Mouse (Mus musculus) lung, embryonic 15.5 days (tissue): ENCODE measurements around the gene Prkar2a. TPM values are rescaled to one million over a fixed set of nuclear protein-coding genes. Genes with fewer than 3 reads are reported as not detected.

Experiments
- ATAC-seq: fragments of 200-750 bp; cut with Nextera tagmentation; 2 replicates; pipeline ENCODE4 v1.8.0; 2017; ENCODE audit warnings: moderate number of reproducible peaks, borderline replicate concordance; ENCODE audit not compliant: low FRiP score, low TSS enrichment; ENCODE audit errors: extremely low read depth
- H3K27ac ChIP-seq: fragments of 300-500 bp; sonication (generic); 2 replicates; pipeline ENCODE4 v1.5.1; 2015; ENCODE audit warnings: moderate library complexity, mild to moderate bottlenecking, inconsistent platforms
- H3K27me3 ChIP-seq: fragments of 300-500 bp; sonication (generic); 2 replicates; pipeline ENCODE4 v1.6.1; 2015; ENCODE audit warnings: inconsistent platforms
- H3K36me3 ChIP-seq: fragments of 300-500 bp; sonication (generic); 2 replicates; pipeline ENCODE4 v1.6.1; 2015; ENCODE audit warnings: inconsistent platforms
- H3K4me1 ChIP-seq: fragments of 300-500 bp; sonication (generic); 2 replicates; pipeline ENCODE4 v1.6.1; 2015; ENCODE audit warnings: inconsistent platforms
- H3K4me2 ChIP-seq: fragments of 300-500 bp; sonication (generic); 2 replicates; pipeline ENCODE4 v1.6.1; 2015; ENCODE audit warnings: inconsistent platforms, mild to moderate bottlenecking, moderate library complexity
- H3K4me3 ChIP-seq: fragments of 300-500 bp; sonication (generic); 2 replicates; pipeline ENCODE4 v1.5.1; 2015; ENCODE audit warnings: mild to moderate bottlenecking, inconsistent platforms
- H3K9ac ChIP-seq: fragments of 300-500 bp; sonication (generic); 2 replicates; pipeline ENCODE4 v1.6.1; 2015; ENCODE audit warnings: inconsistent platforms
- H3K9me3 ChIP-seq: fragments of 300-500 bp; sonication (generic); 2 replicates; pipeline ENCODE4 v1.6.1; 2016; ENCODE audit warnings: inconsistent platforms
- WGBS: fragments of 180-500 bp; shearing (Covaris S2); methylation state at CpG from one replicate; pipeline ENCODE4 v1.1.7; 2015; 5-methylcytosine and 5-hydroxymethylcytosine counted together
- polyA plus RNA-seq: library from polyadenylated mRNA; unstranded; fragments of >200 nt; fragmentation: Nextera tagmentation; extraction: Ambion mirVana; gene quantifications from 2 replicates; pipeline ENCODE4 v1.2.1, GENCODE M21; 2015

Gene Prkar2a
- polyA plus RNA-seq, 1 experiment from 2014 or later: 24.5 TPM

DNA sequence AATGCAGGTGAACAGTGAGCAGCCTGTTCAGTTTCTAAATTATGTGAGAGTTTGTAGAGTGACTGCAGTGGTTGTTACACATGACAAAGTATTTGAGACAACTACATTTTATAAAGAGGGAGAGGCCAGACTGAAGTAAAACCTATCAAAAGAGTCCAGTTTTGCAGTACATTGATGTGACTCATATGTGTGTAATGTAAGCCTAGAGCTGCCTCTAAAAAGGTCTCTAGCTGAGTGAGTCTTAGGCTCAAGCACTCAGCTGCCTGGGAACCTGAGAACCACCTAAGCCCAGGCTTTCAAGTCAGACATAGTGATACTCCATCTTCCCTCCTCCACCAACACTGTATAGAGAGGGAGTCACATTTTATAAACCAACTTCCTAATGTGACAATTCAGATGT lies 45.5 kb downstream of the Prkar2a start:
- peaks cover 13% of the 10 kb centered on the region for H3K36me3 ChIP-seq
- H3K9me3 ChIP-seq: no peaks in the 10 kb centered on the region
- H3K4me2 ChIP-seq: no peak overlapping the region
- no peak for ATAC-seq
- no peaks in the 10 kb centered on the region for H3K27me3 ChIP-seq
- H3K4me1 ChIP-seq: no peaks in the 10 kb centered on the region
- no peak overlapping the region for H3K27ac ChIP-seq
- no peak overlapping the region for H3K4me3 ChIP-seq
- H3K9ac ChIP-seq: no peak overlapping the region

DNA sequence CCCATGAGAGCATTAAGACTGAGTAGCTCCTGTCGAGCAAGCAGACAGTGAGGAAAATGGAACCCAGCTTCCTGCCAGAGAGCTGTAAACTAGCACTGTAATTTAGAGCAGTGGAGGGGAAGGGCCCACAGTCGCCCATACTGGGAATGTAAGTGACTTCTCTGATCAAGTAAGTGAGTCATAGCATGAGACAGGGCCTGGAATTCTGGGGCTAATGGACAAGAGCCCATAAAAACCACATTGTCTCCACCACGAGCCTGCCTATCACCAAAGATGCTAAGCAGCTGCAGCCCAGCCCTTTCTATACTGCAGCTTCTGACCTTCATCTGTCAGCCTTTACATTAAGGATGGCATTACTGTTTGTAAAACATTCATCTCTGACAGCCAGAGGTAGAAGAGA lies 50.1 kb downstream of the Prkar2a start:
- Histone ChIP-seq H3K4me1 (no peaks in the 10 kb centered on the region), H3K36me3 (peaks cover 31% of the 10 kb centered on the region), H3K27ac (no peak overlapping the region), H3K9me3 (no peaks in the 10 kb centered on the region), H3K27me3 (no peaks in the 10 kb centered on the region), H3K4me3 (no peak overlapping the region), H3K9ac (no peak overlapping the region), H3K4me2 (no peak overlapping the region)
- ATAC-seq: no peak
- WGBS: 49% methylated on average over 3 of the region's 3 CpGs

DNA sequence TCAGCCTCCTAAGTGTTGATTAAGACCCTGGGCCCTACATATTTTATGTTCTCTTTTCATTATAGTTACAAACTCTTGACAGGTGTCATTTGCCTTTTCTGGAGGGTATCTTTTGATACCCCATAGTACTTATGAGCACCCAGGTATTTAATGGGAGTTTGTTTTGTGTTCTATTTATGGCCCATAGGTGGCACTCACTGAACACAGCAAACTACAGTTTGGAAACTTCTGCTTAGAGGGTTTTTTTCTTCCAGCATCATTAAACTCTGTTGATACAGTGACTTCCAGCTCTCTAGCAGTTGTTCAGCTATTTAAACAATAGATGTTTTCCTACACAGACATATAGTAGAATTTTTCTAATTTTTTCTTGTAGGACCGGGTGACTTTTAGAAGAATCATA lies 50.9 kb downstream of the Prkar2a start:
- no peaks in the 10 kb centered on the region for H3K9me3 ChIP-seq
- H3K9ac ChIP-seq: no peak overlapping the region
- H3K4me3 ChIP-seq: no peak overlapping the region
- H3K27ac ChIP-seq: no peak overlapping the region
- H3K4me1 ChIP-seq: no peaks in the 10 kb centered on the region
- H3K4me2 ChIP-seq: no peak overlapping the region
- H3K36me3 ChIP-seq: peaks cover 31% of the 10 kb centered on the region
- no peaks in the 10 kb centered on the region for H3K27me3 ChIP-seq
- ATAC-seq: no peak
- WGBS: 85% methylated on average over 1 of the region's 1 CpGs

DNA sequence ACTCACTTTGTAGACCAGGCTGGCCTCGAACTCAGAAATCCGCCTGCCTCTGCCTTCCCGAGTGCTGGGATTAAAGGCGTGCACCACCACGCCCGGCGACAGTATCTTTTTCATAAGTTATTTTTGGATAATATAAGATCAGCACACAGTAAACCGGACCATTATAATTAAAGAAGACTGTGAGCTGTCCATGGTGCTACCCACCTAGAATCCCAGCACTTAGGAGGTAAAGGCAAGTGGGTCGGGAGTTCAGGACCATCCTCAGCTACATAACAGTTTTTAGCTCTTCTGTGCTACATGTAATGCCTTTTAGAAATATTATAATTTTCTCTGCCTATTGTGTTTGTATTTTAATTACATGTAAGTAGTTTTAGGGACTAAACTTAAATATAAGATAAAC lies 52.9 kb downstream of the Prkar2a start:
- ATAC-seq: no peak
- Histone ChIP-seq H3K9me3 (no peaks in the 10 kb centered on the region), H3K27me3 (no peaks in the 10 kb centered on the region), H3K4me3 (no peak overlapping the region), H3K9ac (no peak overlapping the region), H3K27ac (no peak overlapping the region), H3K36me3 (peaks cover 42% of the 10 kb centered on the region), H3K4me1 (no peaks in the 10 kb centered on the region), H3K4me2 (no peak overlapping the region)
- 86% methylated on average over 9 of the region's 9 CpGs for WGBS

DNA sequence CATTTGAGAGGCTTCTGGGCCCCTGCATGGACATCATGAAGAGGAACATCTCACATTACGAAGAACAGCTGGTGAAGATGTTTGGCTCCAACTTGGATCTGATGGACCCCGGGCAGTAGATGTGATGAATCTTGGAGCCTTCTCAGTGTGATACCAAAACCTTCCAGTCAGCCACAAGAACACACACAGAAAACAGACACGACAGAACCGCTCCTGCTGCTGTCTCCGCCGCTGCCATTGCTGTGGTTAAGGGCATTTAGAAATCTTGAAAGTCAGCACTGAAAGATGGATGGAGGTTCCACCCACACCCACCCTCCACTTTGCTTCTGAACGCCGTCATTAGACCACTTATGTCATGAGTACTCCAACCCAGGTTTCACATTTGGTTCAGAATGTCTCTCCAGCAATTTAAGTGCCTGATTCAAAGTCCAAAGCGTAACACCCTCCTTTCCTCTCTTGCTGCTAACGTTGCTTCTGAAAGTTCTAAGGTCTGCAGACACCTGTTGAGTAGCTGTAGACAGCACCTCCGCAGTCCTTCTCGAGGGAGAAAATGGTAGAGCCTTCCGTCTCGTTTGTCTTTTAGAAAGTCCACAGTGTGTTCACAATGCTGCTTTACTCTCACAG lies 57.9 kb downstream of the Prkar2a start:
- Histone ChIP-seq H3K9me3 (no peaks in the 10 kb centered on the region), H3K4me3 (no peak overlapping the region), H3K9ac (no peak overlapping the region), H3K4me2 (no peak overlapping the region), H3K27me3 (no peaks in the 10 kb centered on the region), H3K36me3 (peaks cover 55% of the 10 kb centered on the region), H3K27ac (no peak overlapping the region), H3K4me1 (no peaks in the 10 kb centered on the region)
- ATAC-seq: no peak
- WGBS: 80% methylated on average over 14 of the region's 14 CpGs

DNA sequence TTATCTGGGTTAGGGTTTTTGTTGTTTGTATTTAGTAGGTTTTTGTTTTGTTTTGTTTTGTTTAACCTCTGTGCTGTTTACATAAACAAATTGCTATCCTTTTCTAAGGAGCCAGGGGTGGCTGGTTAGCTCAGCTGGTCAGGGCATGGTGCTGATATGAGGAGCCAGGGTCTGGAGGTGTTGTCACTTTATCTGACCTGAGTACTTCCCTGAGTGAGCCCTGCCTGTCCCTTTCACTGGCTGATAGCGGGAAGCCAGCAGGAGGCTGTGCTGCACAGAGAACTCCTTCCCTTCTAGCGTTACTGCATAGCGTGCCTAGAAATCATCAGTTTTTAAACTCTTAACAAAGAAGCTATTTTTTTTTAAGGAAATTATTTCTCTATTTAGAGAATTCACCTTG lies 58.6 kb downstream of the Prkar2a start:
- no peak overlapping the region for H3K4me2 ChIP-seq
- no peaks in the 10 kb centered on the region for H3K4me1 ChIP-seq
- no peaks in the 10 kb centered on the region for H3K9me3 ChIP-seq
- H3K27me3 ChIP-seq: no peaks in the 10 kb centered on the region
- no peak for ATAC-seq
- H3K4me3 ChIP-seq: no peak overlapping the region
- 79% methylated on average over 3 of the region's 3 CpGs for WGBS
- H3K27ac ChIP-seq: no peak overlapping the region
- no peak overlapping the region for H3K9ac ChIP-seq
- peaks cover 48% of the 10 kb centered on the region for H3K36me3 ChIP-seq

DNA sequence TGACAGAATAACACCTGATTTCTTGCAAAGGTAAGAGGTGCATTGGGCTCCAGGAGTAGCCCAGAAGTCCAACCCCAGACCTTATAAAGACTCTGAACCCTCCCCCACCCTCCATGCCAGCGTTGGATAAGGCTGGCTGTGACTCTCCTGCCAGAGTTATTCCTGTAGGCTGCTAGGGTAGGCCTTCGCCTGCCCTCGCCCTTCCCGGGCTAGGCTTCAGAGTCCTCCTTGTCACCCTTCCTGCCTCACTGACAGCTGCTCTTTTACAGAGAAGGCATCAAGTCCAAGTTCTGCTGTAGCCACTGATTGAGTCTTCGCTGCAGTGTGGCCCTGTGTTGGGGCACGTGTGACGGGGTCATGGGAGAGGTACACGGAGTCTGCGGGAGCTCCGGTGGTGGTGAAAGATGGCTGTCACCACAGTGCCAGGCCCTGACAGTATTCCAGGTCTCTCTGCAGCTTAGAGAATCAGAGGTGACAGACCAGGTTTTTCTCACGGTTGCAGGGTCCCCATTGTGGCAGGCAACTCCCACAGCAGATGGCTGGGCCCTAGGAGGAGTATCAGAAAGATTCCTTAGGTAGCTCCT lies 59.6 kb downstream of the Prkar2a start:
- H3K27ac ChIP-seq: no peak overlapping the region

DNA sequence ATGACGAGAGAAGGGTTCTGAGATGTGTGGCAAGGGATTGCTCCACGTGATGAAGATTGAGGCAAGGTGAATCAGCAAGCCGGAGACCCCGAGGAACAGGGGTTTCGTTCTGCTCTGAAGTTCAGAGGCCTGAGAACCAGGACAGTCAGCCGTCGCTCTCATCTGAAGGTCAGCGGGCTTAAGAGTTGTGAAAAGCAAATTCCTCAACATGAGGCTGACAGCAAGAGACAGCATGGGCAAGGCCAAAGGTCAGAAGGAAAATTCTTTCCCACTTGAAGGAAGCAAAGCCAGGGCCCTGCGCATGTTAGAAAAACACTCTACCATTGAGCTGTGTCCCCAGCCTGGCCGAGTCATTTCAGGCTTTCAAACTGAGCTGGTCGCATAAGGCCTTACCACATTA lies 61.5 kb downstream of the Prkar2a start:
- Histone ChIP-seq H3K27ac (no peak overlapping the region), H3K36me3 (peaks cover 31% of the 10 kb centered on the region), H3K4me3 (no peak overlapping the region), H3K4me2 (no peak overlapping the region), H3K4me1 (no peaks in the 10 kb centered on the region), H3K9ac (no peak overlapping the region), H3K27me3 (no peaks in the 10 kb centered on the region), H3K9me3 (no peaks in the 10 kb centered on the region)
- WGBS: 82% methylated on average over 11 of the region's 11 CpGs
- ATAC-seq: no peak

More for the DNA sequence above, 59.6 kb downstream of the Prkar2a start:
- Histone ChIP-seq H3K4me1 (no peaks in the 10 kb centered on the region), H3K27me3 (no peaks in the 10 kb centered on the region), H3K9ac (no peak overlapping the region), H3K4me2 (no peak overlapping the region), H3K36me3 (peaks cover 46% of the 10 kb centered on the region), H3K9me3 (no peaks in the 10 kb centered on the region), H3K4me3 (no peak overlapping the region)
- no peak for ATAC-seq
- 72% methylated on average over 11 of the region's 11 CpGs for WGBS

DNA sequence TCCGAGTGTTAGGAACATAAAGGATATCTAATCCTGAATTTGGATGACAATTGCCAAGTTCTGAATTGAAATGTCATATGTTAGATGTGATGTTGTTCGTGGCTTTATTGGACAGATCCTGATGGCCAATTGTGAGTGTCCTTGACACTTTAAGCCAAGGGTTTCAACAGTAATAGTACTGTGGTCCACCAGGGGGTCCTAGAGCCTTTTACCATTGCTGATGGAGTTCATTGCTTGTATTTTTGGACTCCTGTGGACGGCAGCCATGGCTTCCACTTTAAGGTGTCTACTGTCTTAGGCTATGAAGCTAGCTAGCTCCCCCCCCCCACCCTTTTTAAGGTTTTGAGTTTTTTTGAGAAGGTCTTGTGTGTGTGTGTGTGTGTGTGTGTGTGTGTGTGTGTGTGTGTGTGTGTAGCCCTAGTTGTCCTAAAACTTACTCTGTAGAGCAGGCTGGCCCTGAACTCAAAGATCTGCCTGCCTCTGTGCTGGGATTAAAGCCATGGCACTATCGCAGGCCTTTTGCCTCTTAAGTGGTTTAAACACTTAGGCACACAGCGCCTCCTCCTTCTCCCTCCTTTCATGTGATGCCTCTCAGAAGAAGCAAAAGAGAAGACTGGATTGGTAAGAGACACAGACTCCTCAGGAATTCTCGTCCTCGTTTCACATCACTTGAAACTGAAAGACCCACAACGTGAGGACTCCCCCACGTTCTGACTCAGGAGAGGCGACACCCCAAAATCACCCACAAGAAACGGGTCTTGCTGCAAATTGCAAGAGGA lies 63.2 kb downstream of the Prkar2a start:
- Histone ChIP-seq H3K4me2 (no peak overlapping the region), H3K9ac (no peak overlapping the region), H3K4me1 (no peaks in the 10 kb centered on the region), H3K27ac (no peak overlapping the region), H3K36me3 (peaks cover 15% of the 10 kb centered on the region), H3K4me3 (no peak overlapping the region), H3K27me3 (no peaks in the 10 kb centered on the region), H3K9me3 (no peaks in the 10 kb centered on the region)
- WGBS: 72% methylated on average over 11 of the region's 11 CpGs
- no peak for ATAC-seq

DNA sequence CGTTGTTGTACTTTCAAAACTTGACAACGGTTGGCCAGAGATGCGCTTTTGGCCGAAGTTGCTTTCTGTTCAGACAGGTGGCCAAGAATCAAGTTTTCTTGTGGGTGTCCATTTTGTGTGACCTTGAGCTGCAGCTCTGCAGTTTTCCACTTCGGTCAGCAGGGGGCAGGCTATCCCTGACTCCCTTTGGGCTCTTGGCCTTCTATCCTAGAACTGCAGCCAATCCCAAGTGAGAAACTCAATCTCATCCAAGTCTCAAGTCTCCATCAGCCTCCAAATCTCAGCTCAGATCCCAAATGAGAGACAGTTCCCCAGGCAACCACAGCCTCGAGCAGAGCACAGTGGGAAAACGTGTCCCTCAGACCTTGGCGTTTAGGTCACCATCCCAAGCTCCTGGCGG lies 64.2 kb downstream of the Prkar2a start:
- Histone ChIP-seq H3K27ac (no peak overlapping the region), H3K4me1 (no peaks in the 10 kb centered on the region), H3K9me3 (no peaks in the 10 kb centered on the region), H3K9ac (no peak overlapping the region), H3K27me3 (no peaks in the 10 kb centered on the region), H3K36me3 (peaks cover 5% of the 10 kb centered on the region; the same call in 1 of the 2 replicates), H3K4me3 (no peak overlapping the region), H3K4me2 (no peak overlapping the region)
- no peak for ATAC-seq
- WGBS: 58% methylated on average over 9 of the region's 9 CpGs

DNA sequence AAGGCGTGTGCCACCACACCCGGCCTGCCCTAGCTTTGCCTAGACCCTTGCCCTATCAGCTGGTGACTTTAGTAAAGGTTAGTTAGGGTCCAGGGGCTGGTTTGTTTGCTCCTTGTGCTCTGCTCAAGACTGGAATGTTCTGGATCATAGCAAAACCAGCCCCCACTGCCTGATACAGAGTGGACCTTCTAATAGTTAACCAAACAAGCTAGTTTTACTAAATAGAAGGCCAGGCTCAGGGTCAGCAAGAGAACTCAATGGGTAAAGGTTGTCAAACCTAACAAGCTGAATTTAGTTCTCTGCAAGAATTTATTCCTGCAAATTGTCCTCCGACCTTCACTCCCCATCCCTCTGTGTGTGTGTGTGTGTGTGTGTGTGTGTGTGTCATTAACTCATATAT lies 64.9 kb downstream of the Prkar2a start:
- Histone ChIP-seq H3K27ac (no peak overlapping the region), H3K4me3 (no peak overlapping the region), H3K36me3 (no peaks in the 10 kb centered on the region), H3K27me3 (no peaks in the 10 kb centered on the region), H3K4me1 (no peaks in the 10 kb centered on the region), H3K4me2 (no peak overlapping the region), H3K9ac (no peak overlapping the region), H3K9me3 (no peaks in the 10 kb centered on the region)
- 82% methylated on average over 3 of the region's 3 CpGs for WGBS
- ATAC-seq: no peak

DNA sequence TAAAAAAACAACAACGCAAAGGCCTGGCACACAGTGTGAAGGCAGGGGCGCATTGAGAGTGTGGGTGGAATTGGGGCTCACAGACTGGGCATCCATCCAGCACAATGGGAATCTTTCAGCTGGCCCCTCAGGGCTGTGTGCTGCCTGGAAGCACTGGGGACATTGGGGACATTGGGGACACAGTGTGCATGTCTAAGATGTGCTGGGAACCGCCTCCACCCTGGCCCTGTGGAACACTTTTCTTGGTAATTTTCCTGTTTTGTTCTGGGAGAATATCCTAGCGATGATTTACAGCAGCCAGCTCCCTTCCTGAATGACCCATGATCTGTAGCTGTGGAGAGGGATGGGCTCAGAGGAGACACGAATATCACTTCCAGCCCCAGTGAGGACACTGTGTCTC lies 65.3 kb downstream of the Prkar2a start:
- no peaks in the 10 kb centered on the region for H3K36me3 ChIP-seq
- no peak overlapping the region for H3K9ac ChIP-seq
- no peaks in the 10 kb centered on the region for H3K4me1 ChIP-seq
- no peak overlapping the region for H3K4me2 ChIP-seq
- no peaks in the 10 kb centered on the region for H3K9me3 ChIP-seq
- H3K4me3 ChIP-seq: no peak overlapping the region
- H3K27ac ChIP-seq: no peak overlapping the region
- no peaks in the 10 kb centered on the region for H3K27me3 ChIP-seq
- ATAC-seq: no peak
- WGBS: 66% methylated on average over 5 of the region's 5 CpGs
